Mouse (Mus musculus) G1E (cell line): Measurements from ENCODE around the gene Prkcsh.

Experiments used
- CTCF ChIP-seq: IDR thresholded peaks from 2 replicates; pipeline ENCODE4 v1.5.1; 2012; ENCODE audit warnings: low read depth, low read length, inconsistent platforms, mixed read lengths
- GATA2 ChIP-seq: IDR thresholded peaks from 2 replicates; pipeline ENCODE4 v1.6.1; 2012; ENCODE audit warnings: low read depth, low read length, inconsistent platforms, borderline replicate concordance

GRCm38 (mm10) chr9:21958372-21958771 lies 44.2 kb upstream of the Prkcsh start:
- TF ChIP-seq CTCF (no peak), GATA2 (no peak)
